In the genomic region with DNA sequence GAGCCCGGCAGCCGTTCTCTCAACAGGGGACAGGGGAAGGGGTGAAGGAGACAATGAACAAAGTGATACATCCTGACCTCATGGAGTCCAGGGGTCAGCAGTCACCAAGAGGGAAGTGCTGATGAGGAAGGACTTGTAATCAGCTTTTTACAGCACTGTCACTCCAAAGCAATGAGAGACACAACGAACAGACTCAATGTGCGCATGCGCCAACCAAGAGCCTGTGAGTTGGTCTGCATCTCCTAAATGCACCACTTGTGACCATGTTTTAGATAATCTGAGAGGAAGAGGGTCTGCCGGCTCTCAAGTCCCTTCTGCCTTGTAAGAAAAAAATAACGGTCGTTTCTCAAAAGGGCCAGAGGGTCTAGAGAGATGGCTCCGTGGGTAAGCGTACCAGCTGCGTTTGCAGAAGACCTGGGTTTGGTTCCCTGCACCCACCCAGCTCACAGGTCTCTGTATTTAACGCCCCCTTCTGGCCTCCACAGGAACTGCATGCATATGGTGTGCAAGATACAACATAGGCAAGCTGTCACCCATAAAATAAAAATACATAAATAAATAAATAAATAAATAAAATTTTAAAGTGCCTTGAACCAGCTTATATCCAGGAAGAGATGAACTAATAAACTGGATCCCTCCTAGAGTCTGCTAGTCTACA, we compare ENCODE assay signal across 20 mouse cellular contexts.
DNase-seq lines count a peak whose midpoint lies in the region; ATAC-seq and TF ChIP-seq lines count a peak whose summit lies in the region.
"Had no signal": no experiment of that assay in that cellular context is flagged by ENCODE, and none has a peak within 500 bp of the region (broad histone marks: within the 10 kb centered on the region; RNA-seq: fewer than 3 reads in every experiment).

No protein-coding gene starts in this region.

- H3K9me3 ChIP-seq in liver, embryonic 11.5 days (ENCODE audit: control insufficient read depth, low read length), result no peaks in the 10 kb centered on the region
- H3K9me3 ChIP-seq: embryonic facial prominence, embryonic 12.5 days; forebrain, embryonic 15.5 days; hindbrain, embryonic 13.5 days; liver, embryonic 13.5 days had no signal

- no peaks in the 10 kb centered on the region for H3K27me3 ChIP-seq in liver, adult 2 months (ENCODE audit: control insufficient read depth, insufficient read depth, low read length)
- H3K27me3 ChIP-seq in liver, embryonic 11.5 days (replicated peaks; ENCODE audit: control insufficient read depth, insufficient read depth, low read length), result no peaks in the 10 kb centered on the region
- no peaks in the 10 kb centered on the region for H3K27me3 ChIP-seq in thymus, adult 2 months (ENCODE audit: control insufficient read depth, insufficient read depth, low read length)
- H3K27me3 ChIP-seq: embryonic facial prominence, embryonic 12.5 days; forebrain, embryonic 15.5 days; heart, embryonic 12.5 days; hindbrain, embryonic 13.5 days; liver, embryonic 13.5 days had no signal

- no peak overlapping the region for H3K4me2 ChIP-seq in liver, embryonic 11.5 days
- H3K4me2 ChIP-seq: embryonic facial prominence, embryonic 12.5 days; forebrain, embryonic 15.5 days; heart, embryonic 12.5 days; hindbrain, embryonic 13.5 days; liver, embryonic 13.5 days had no signal

- no peaks in the 10 kb centered on the region for H3K79me2 ChIP-seq in liver, adult 2 months (ENCODE audit: control insufficient read depth, insufficient read depth, low read length)

- ATAC-seq in liver, embryonic 11.5 days (replicated peaks; ENCODE audit: low FRiP score), result no peak
- ATAC-seq: forebrain, embryonic 15.5 days had no signal

- no peak overlapping the region for H3K9ac ChIP-seq in liver, adult 2 months (ENCODE audit: low read depth, low read length)
- H3K9ac ChIP-seq in liver, embryonic 11.5 days (ENCODE audit: low read depth, low read length), result no peak overlapping the region
- H3K9ac ChIP-seq: embryonic facial prominence, embryonic 12.5 days; forebrain, embryonic 15.5 days; heart, embryonic 12.5 days; hindbrain, embryonic 13.5 days; liver, embryonic 13.5 days had no signal

- intact Hi-C loops in gastrocnemius, adult 2 months (cut with DNase I), result no loop called here

- no peak overlapping the region for H3K4me3 ChIP-seq in gastrocnemius, adult 2 months
- no peak overlapping the region for H3K4me3 ChIP-seq in liver, adult 2 months (ENCODE audit: insufficient read depth, low read depth, low read length)
- H3K4me3 ChIP-seq in liver, embryonic 11.5 days (ENCODE audit: low read depth, low read length), result no peak overlapping the region
- H3K4me3 ChIP-seq in thymus, adult 2 months (ENCODE audit: control insufficient read depth, insufficient read depth, low read length), result no peak overlapping the region
- H3K4me3 ChIP-seq: embryonic facial prominence, embryonic 12.5 days; erythroblast, embryonic 14.5 days; forebrain, embryonic 15.5 days; heart, embryonic 12.5 days; hindbrain, embryonic 13.5 days; liver, embryonic 13.5 days had no signal

- no peaks in the 10 kb centered on the region for H3K4me1 ChIP-seq in liver, adult 2 months (ENCODE audit: control insufficient read depth, insufficient read depth, low read length)
- H3K4me1 ChIP-seq in liver, embryonic 11.5 days (replicated peaks; ENCODE audit: control insufficient read depth, insufficient read depth, low read length), result no peaks in the 10 kb centered on the region
- H3K4me1 ChIP-seq in thymus, adult 2 months (replicated peaks; ENCODE audit: control insufficient read depth, insufficient read depth, low read length), result no peaks in the 10 kb centered on the region
- H3K4me1 ChIP-seq: embryonic facial prominence, embryonic 12.5 days; forebrain, embryonic 15.5 days; heart, embryonic 12.5 days; liver, embryonic 13.5 days had no signal

- TF ChIP-seq CTCF in gastrocnemius, adult 2 months (IDR thresholded peaks at IDR 0.05), result peak; percentile 38
- peak; percentile 29 for TF ChIP-seq CTCF in liver, adult 2 months (IDR thresholded peaks at IDR 0.05; ENCODE audit: low read depth, low read length)
- 0 out of 2 replicates have a peak, but pooled peaks have one; percentile 25 for TF ChIP-seq CTCF in thymus, adult 2 months (IDR thresholded peaks at IDR 0.05; ENCODE audit: borderline replicate concordance, control insufficient read depth, extremely low read depth, insufficient read depth, low read length, poor library complexity)

- 84% methylated on average over 12 of the region's 12 CpGs for WGBS in liver, adult 2 months
- 80% methylated on average over 12 of the region's 12 CpGs for WGBS in liver, embryonic 11.5 days
- WGBS in thymus, adult 2 months, result 86% methylated on average over 12 of the region's 12 CpGs

- H3K27ac ChIP-seq in gastrocnemius, adult 2 months, result no peak overlapping the region
- H3K27ac ChIP-seq in liver, adult 2 months (replicated peaks; ENCODE audit: insufficient read depth, low read depth, low read length), result no peak overlapping the region
- no peak overlapping the region for H3K27ac ChIP-seq in liver, embryonic 11.5 days (ENCODE audit: low read depth, low read length)
- no peak overlapping the region for H3K27ac ChIP-seq in thymus, adult 2 months (ENCODE audit: control insufficient read depth, insufficient read depth, low read length)
- H3K27ac ChIP-seq: embryonic facial prominence, embryonic 12.5 days; forebrain, embryonic 15.5 days; hindbrain, embryonic 13.5 days; liver, embryonic 13.5 days had no signal

- DNase-seq in gastrocnemius, adult 2 months, result no peak
- no peak for DNase-seq in gastrocnemius, postnatal 25 days
- no peak for DNase-seq in liver, adult 2 months (ENCODE audit: extremely low read depth, low read depth, low spot score)
- DNase-seq in liver, embryonic 11.5 days (ENCODE audit: low spot score), result no peak
- DNase-seq in thymus, adult 2 months, result no peak
- no peak for DNase-seq in thymus, adult 18-20 months
- DNase-seq in right cerebral cortex, adult 2 months (ENCODE audit: low spot score in 2 of 2), result no peak
- DNase-seq in right cerebral cortex, postnatal 36 days (ENCODE audit: low spot score in 2 of 2), result no peak
- DNase-seq: adrenal gland, adult 8-10 months; cerebellum, adult 9-11 months; heart, postnatal 14 days; left cerebral cortex, postnatal 4 days; liver, embryonic 13.5 days; midbrain, embryonic 14.5 days; retina, postnatal 1 day had no signal

- no peak for TF ChIP-seq POLR2A in liver, adult 2 months (IDR thresholded peaks at IDR 0.05; ENCODE audit: extremely low read depth, insufficient read depth, low read length)
- no peak for TF ChIP-seq POLR2A in thymus, adult 2 months (IDR thresholded peaks at IDR 0.05; ENCODE audit: control insufficient read depth, extremely low read depth, insufficient read depth, low read length, poor library complexity)

- no peaks in the 10 kb centered on the region for H3K36me3 ChIP-seq in liver, adult 2 months (ENCODE audit: control insufficient read depth, insufficient read depth, low read length)
- H3K36me3 ChIP-seq in liver, embryonic 11.5 days (ENCODE audit: control insufficient read depth, insufficient read depth, low read length), result no peaks in the 10 kb centered on the region
- H3K36me3 ChIP-seq in thymus, adult 2 months (ENCODE audit: control insufficient read depth, insufficient read depth, low read length), result no peaks in the 10 kb centered on the region
- H3K36me3 ChIP-seq: embryonic facial prominence, embryonic 12.5 days; forebrain, embryonic 15.5 days; heart, embryonic 12.5 days; hindbrain, embryonic 13.5 days; liver, embryonic 13.5 days had no signal
